Mouse (Mus musculus) lung, adult 2 months (tissue): ENCODE measurements around the gene H2-DMb2.

Experiments
- CTCF ChIP-seq: fragments of 200-500 bp; IDR thresholded peaks from 2 replicates; pipeline ENCODE4 v1.5.1; 2011; ENCODE audit warnings: mild to moderate bottlenecking, low read length, control low read depth; ENCODE audit not compliant: insufficient read depth
- POLR2A ChIP-seq: fragments of 200-500 bp; IDR thresholded peaks from 2 replicates; pipeline ENCODE4 v1.6.1; 2011; ENCODE audit warnings: low read depth, mild to moderate bottlenecking, control low read depth, low read length, borderline replicate concordance; ENCODE audit errors: extremely low read depth

DNA sequence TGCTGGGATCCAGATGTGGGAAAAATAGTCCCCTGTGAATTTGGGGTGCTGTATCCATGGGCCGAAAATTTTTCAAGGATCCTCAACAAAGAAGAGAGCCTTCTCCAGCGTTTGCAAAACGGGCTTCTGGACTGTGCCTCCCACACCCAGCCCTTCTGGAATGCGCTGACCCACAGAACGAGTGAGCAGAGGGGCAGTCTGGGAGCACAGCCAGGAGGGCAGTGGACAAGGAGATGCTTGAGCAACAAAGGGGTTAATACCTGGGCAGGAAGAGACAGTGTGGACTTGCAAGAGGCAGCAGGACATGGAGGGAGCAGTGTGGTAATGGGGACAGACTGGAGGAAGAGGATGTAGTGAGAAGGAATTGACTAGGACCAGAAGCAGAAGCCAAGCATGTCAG, 12.4 kb downstream of the H2-DMb2 start:
- TF ChIP-seq POLR2A (no peak), CTCF (no peak)
